Mouse (Mus musculus): ENCODE measurements at regions not wholly inside any gene's neighbourhood (a gene's known extent, or its start where the extent isn't known, plus 50 kb on each side); places are given as distances from the start of the nearest gene placed in this dataset.

DNA sequence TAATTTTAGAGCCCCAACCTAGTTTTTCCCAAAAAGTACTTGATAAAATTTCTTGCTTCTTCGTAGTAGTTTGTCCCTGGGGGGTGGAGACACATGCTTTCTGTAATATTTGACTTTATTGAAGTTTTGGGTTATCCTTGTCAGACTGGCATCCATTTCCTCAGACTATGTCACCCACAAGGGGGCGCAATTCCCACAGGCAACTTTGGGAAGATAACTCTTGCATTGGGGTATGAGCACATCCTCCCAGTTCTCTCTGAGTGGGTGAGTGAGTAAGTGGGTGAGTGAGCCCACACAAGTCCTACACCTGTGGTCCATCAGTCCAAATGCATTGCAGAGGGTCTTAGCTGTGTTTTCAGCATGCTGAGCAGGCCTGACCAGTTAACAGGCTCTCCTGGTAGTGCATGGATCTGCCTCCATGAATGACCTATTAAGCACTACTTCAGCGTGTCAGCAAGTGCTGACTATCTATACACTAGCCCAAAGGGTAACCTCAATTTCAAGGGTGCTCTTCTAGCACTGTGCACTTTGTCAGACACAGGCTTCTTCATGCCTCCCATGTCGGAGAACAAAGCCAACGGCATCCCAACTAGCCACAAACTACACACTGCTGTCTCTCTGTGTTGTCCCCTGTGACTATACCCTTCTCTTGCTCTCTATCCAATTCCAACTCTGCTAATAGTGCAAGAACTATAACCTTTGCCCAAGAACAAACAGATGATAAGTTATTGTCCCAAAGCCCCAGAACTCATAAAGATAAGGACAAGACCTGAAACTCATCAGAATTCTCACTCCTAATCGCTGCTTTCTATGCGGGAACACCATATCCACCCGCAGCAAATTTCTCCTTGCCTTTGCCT is 275.6 kb upstream of the Tsc22d2 start:
- Histone ChIP-seq H3K9me3 (ENCODE audit: control insufficient read depth, low read length) (no peaks in the 10 kb centered on the region), H3K36me3 (ENCODE audit: control insufficient read depth, insufficient read depth, low read length) (no peaks in the 10 kb centered on the region), H3K4me1 (ENCODE audit: control insufficient read depth, insufficient read depth, low read length) (no peaks in the 10 kb centered on the region), H3K4me3 (ENCODE audit: low read depth, low read length) (no peak overlapping the region), H3K9ac (ENCODE audit: low read length) (no peak overlapping the region), H3K4me2 (ENCODE audit: low read depth, severe bottlenecking) (no peak overlapping the region), H3K27me3 (ENCODE audit: control insufficient read depth, insufficient read depth, low read length) (no peaks in the 10 kb centered on the region), H3K27ac (replicated peaks; ENCODE audit: low read depth, low read length) (no peak overlapping the region)
- 77% methylated on average over 8 of the region's 8 CpGs for WGBS
- ATAC-seq (ENCODE audit: insufficient number of reproducible peaks, low FRiP score, low TSS enrichment, low read depth) (no peak), DNase-seq (ENCODE audit: low spot score) (peak; percentile 63)

DNA sequence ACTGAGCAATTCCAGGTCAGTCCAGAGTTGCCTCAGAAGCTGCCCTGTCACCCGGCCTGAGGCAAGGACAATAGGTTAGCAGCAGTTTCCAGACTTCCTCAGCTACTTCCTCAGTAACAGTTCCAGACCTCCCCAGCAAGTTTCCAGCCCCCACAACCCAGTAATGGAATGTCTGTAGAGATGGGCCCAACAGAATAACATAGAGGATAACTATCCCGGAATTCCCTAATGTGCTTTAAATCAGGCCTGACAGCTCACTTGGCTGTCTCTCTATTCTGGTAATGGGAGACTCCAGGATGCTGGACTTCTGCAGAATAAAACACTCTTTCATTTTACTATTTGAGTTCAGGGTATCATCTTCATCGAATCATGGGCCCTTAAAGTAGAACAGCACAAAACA is 268.4 kb upstream of the Tsc22d2 start:
- H3K4me3 ChIP-seq (ENCODE audit: low read depth, low read length), result no peak overlapping the region
- no peak overlapping the region for H3K4me2 ChIP-seq (ENCODE audit: low read depth, severe bottlenecking)
- no peak overlapping the region for H3K27ac ChIP-seq (replicated peaks; ENCODE audit: low read depth, low read length)
- no peak overlapping the region for H3K9ac ChIP-seq (ENCODE audit: low read length)
- 50% methylated on average over 3 of the region's 3 CpGs for WGBS
- H3K4me1 ChIP-seq (ENCODE audit: control insufficient read depth, insufficient read depth, low read length), result no peaks in the 10 kb centered on the region
- no peaks in the 10 kb centered on the region for H3K9me3 ChIP-seq (ENCODE audit: control insufficient read depth, low read length)
- DNase-seq (ENCODE audit: low spot score) (no peak), ATAC-seq (ENCODE audit: insufficient number of reproducible peaks, low FRiP score, low TSS enrichment, low read depth) (no peak)
- no peaks in the 10 kb centered on the region for H3K27me3 ChIP-seq (ENCODE audit: control insufficient read depth, insufficient read depth, low read length)
- no peaks in the 10 kb centered on the region for H3K36me3 ChIP-seq (ENCODE audit: control insufficient read depth, insufficient read depth, low read length)

DNA sequence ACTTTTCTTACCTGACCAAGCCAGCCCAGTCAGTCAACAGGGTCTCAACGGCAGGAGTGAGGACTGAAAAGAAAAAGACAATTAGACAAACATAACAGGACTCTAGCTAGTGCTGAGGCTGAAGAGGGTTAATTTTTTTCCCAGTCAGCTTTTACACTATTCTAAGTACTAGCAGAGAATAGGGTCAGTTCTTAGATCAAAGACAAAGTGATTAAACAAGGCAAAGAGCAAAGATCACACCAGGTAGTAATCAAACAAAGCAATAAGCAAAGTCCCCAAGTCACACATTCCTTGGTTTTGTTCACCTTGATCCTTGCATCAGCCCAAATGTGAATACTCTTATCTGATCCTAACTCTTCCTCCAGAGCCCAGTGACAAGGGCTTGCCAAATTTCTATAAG is 267.8 kb upstream of the Tsc22d2 start:
- DNase-seq (ENCODE audit: low spot score) (no peak), ATAC-seq (ENCODE audit: insufficient number of reproducible peaks, low FRiP score, low TSS enrichment, low read depth) (no peak)
- no peaks in the 10 kb centered on the region for H3K27me3 ChIP-seq (ENCODE audit: control insufficient read depth, insufficient read depth, low read length)
- no peaks in the 10 kb centered on the region for H3K36me3 ChIP-seq (ENCODE audit: control insufficient read depth, insufficient read depth, low read length)
- H3K4me3 ChIP-seq (ENCODE audit: low read depth, low read length), result no peak overlapping the region
- H3K4me2 ChIP-seq (ENCODE audit: low read depth, severe bottlenecking), result no peak overlapping the region
- H3K9ac ChIP-seq (ENCODE audit: low read length), result no peak overlapping the region
- H3K4me1 ChIP-seq (ENCODE audit: control insufficient read depth, insufficient read depth, low read length), result no peaks in the 10 kb centered on the region
- H3K27ac ChIP-seq (replicated peaks; ENCODE audit: low read depth, low read length), result no peak overlapping the region
- 36% methylated on average over 1 of the region's 1 CpGs for WGBS
- no peaks in the 10 kb centered on the region for H3K9me3 ChIP-seq (ENCODE audit: control insufficient read depth, low read length)

DNA sequence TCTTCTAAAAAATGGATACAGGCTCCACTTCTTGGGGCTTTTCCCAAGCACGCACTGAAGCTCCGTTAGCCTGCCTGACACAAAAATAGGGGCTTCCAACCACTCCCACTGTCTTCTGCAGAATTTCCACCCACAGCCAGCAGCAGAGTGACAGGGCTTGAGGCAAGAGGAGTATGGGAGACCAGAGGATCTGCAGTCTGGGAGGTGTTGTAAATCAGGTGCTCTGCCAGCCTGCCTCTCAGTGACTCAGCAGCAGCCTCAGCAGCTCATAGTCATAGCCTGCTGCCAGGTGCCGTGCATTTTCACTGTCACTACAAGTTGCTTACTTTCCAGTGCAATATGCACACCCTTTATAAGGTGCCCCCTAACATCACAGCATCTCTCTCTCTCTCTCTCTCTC is 261.4 kb upstream of the Tsc22d2 start:
- WGBS, result 59% methylated on average over 3 of the region's 3 CpGs

DNA sequence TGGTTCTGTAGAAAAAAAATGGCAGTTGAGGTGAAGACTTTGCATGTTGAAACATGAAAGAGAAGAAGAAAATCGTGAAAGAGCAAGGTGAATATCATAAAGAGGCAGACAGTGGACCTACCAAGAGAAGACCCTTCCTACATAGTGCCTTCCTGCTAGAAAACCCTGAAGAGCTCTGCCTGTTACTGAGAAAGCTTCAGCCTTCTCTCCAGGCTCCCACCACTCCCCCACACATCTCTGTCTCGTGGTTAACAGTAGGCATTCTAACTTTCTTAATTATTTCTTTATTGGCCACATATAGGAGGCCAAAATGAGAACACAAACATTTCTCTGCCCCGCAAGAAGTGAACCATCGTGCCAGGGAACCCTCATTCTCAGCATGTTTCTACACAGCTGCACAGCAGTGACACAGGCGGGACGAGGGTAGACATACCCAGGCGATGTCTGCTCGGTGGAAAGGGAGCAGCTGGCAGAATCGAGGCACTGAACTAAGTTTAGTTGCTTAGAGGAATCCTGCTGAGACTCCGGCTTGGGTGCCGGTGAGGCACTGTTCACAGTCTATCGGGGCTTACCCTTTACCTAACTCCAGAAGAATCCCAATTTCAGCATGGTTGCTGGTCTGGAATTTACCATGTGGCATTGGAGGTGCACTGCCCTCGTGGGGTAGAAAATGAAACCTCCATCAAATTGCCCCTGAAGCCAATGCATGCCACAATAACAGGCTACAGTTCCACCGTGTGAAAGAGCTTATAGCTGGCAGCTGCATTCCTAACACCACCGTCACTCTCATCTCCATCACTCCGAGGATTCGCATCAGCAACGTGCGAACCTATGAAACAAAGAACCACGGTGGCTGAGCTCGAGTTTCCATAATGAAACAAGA is 260.4 kb upstream of the Tsc22d2 start:
- H3K4me2 ChIP-seq (ENCODE audit: low read depth, severe bottlenecking), result no peak overlapping the region
- no peaks in the 10 kb centered on the region for H3K36me3 ChIP-seq (ENCODE audit: control insufficient read depth, insufficient read depth, low read length)
- whole genome bisulfite sequencing, result 79% methylated on average over 21 of the region's 21 CpGs
- H3K9me3 ChIP-seq (ENCODE audit: control insufficient read depth, low read length), result no peaks in the 10 kb centered on the region
- DNase-seq (ENCODE audit: low spot score) (no peak), ATAC-seq (ENCODE audit: insufficient number of reproducible peaks, low FRiP score, low TSS enrichment, low read depth) (no peak)
- no peak overlapping the region for H3K9ac ChIP-seq (ENCODE audit: low read length)
- no peak overlapping the region for H3K27ac ChIP-seq (replicated peaks; ENCODE audit: low read depth, low read length)
- H3K27me3 ChIP-seq (ENCODE audit: control insufficient read depth, insufficient read depth, low read length), result no peaks in the 10 kb centered on the region
- no peak overlapping the region for H3K4me3 ChIP-seq (ENCODE audit: low read depth, low read length)
- no peaks in the 10 kb centered on the region for H3K4me1 ChIP-seq (ENCODE audit: control insufficient read depth, insufficient read depth, low read length)

More for the DNA sequence above, 261.4 kb upstream of the Tsc22d2 start:
- Histone ChIP-seq H3K4me2 (ENCODE audit: low read depth, severe bottlenecking) (no peak overlapping the region), H3K9me3 (ENCODE audit: control insufficient read depth, low read length) (no peaks in the 10 kb centered on the region), H3K27me3 (ENCODE audit: control insufficient read depth, insufficient read depth, low read length) (no peaks in the 10 kb centered on the region), H3K9ac (ENCODE audit: low read length) (no peak overlapping the region), H3K4me1 (ENCODE audit: control insufficient read depth, insufficient read depth, low read length) (no peaks in the 10 kb centered on the region), H3K27ac (replicated peaks; ENCODE audit: low read depth, low read length) (no peak overlapping the region), H3K36me3 (ENCODE audit: control insufficient read depth, insufficient read depth, low read length) (no peaks in the 10 kb centered on the region), H3K4me3 (ENCODE audit: low read depth, low read length) (no peak overlapping the region)
- DNase-seq (ENCODE audit: low spot score) (no peak), ATAC-seq (ENCODE audit: insufficient number of reproducible peaks, low FRiP score, low TSS enrichment, low read depth) (no peak)

DNA sequence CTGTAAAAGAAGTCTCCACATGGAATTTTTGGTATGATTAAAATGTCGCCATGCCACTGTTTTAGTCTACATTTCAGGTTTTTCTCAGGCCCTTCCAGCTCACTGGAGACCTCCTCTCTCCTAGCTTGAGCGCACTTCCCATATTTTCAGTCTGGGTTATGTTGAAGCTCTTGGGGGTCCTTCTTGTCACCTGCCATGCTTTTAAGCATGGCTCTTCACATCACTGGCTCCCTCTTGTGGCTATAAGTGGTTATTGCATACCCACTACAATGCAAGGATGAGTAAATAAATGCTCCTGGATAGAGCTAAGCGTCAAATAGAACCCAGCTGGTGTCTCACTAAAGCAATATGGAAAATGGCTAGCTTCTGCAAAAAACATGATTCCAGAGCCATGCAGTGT is 255.1 kb upstream of the Tsc22d2 start:
- Histone ChIP-seq H3K9ac (ENCODE audit: low read length) (no peak overlapping the region), H3K36me3 (ENCODE audit: control insufficient read depth, insufficient read depth, low read length) (no peaks in the 10 kb centered on the region), H3K4me3 (ENCODE audit: low read depth, low read length) (no peak overlapping the region), H3K9me3 (ENCODE audit: control insufficient read depth, low read length) (no peaks in the 10 kb centered on the region), H3K4me1 (ENCODE audit: control insufficient read depth, insufficient read depth, low read length) (no peaks in the 10 kb centered on the region), H3K4me2 (ENCODE audit: low read depth, severe bottlenecking) (no peak overlapping the region), H3K27me3 (ENCODE audit: control insufficient read depth, insufficient read depth, low read length) (no peaks in the 10 kb centered on the region), H3K27ac (replicated peaks; ENCODE audit: low read depth, low read length) (no peak overlapping the region)
- DNase-seq (ENCODE audit: low spot score) (peak; percentile 60), ATAC-seq (ENCODE audit: insufficient number of reproducible peaks, low FRiP score, low TSS enrichment, low read depth) (no peak)
- WGBS, result 58% methylated on average over 3 of the region's 3 CpGs

DNA sequence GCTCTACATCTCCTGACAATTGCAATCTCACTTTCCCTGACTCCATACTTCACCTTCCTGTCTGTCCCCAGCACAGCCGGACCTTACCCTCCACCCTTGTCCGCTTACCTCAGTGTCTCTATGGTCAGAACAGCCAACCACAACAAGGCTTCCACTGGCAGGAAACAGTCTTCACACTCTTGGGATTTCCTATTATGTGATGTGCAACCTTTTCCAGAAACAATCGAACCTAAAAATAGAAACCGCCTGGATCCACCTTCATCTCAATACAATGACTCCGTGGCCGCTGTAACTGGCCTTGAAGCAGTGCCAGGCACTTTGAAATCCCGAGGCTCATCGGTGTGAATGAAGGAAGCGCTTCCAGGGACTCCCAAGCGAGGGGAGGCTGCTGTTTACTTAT is 252.3 kb upstream of the Tsc22d2 start:
- Histone ChIP-seq H3K36me3 (ENCODE audit: control insufficient read depth, insufficient read depth, low read length) (no peaks in the 10 kb centered on the region), H3K4me2 (ENCODE audit: low read depth, severe bottlenecking) (no peak overlapping the region), H3K9ac (ENCODE audit: low read length) (no peak overlapping the region), H3K27me3 (ENCODE audit: control insufficient read depth, insufficient read depth, low read length) (no peaks in the 10 kb centered on the region), H3K4me1 (ENCODE audit: control insufficient read depth, insufficient read depth, low read length) (no peaks in the 10 kb centered on the region), H3K27ac (replicated peaks; ENCODE audit: low read depth, low read length) (no peak overlapping the region), H3K9me3 (ENCODE audit: control insufficient read depth, low read length) (no peaks in the 10 kb centered on the region), H3K4me3 (ENCODE audit: low read depth, low read length) (no peak overlapping the region)
- ATAC-seq (ENCODE audit: insufficient number of reproducible peaks, low FRiP score, low TSS enrichment, low read depth), result no peak
- WGBS, result 43% methylated on average over 10 of the region's 10 CpGs
- no peak for DNase-seq (ENCODE audit: low spot score)

DNA sequence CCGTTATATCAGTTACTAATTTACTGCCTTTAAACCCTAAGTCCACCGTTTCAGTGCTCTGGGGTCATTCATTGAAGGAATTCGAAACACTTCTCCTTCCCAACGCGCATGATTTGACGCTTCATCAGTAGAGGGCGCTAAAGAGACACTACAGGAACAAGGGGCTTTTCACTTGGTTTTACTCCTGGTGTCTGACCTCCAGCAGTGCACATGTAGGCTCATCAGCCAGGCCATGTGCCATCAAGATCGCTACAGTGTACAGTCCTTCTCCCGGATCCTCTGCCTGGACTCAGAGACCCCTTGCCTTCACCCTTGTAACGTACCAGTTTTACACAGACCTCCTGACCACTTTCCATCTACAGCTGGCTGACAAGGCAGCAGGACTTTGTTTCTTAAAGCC is 250.7 kb upstream of the Tsc22d2 start:
- H3K9me3 ChIP-seq (ENCODE audit: control insufficient read depth, low read length), result no peaks in the 10 kb centered on the region
- ATAC-seq (ENCODE audit: insufficient number of reproducible peaks, low FRiP score, low TSS enrichment, low read depth) (no peak; the same call in 1 of the 2 replicates), DNase-seq (ENCODE audit: low spot score) (peak; percentile 85)
- no peak overlapping the region for H3K4me3 ChIP-seq (ENCODE audit: low read depth, low read length)
- no peak overlapping the region for H3K27ac ChIP-seq (replicated peaks; ENCODE audit: low read depth, low read length)
- H3K4me1 ChIP-seq (ENCODE audit: control insufficient read depth, insufficient read depth, low read length), result no peaks in the 10 kb centered on the region
- no peaks in the 10 kb centered on the region for H3K36me3 ChIP-seq (ENCODE audit: control insufficient read depth, insufficient read depth, low read length)
- 9% methylated on average over 10 of the region's 10 CpGs for WGBS
- H3K9ac ChIP-seq (ENCODE audit: low read length), result no peak overlapping the region
- H3K4me2 ChIP-seq (ENCODE audit: low read depth, severe bottlenecking), result no peak overlapping the region
- H3K27me3 ChIP-seq (ENCODE audit: control insufficient read depth, insufficient read depth, low read length), result no peaks in the 10 kb centered on the region

Data from limb, embryonic 11.5 days (tissue).